ENCODE assay signal across 20 mouse cellular contexts in the genomic region with DNA sequence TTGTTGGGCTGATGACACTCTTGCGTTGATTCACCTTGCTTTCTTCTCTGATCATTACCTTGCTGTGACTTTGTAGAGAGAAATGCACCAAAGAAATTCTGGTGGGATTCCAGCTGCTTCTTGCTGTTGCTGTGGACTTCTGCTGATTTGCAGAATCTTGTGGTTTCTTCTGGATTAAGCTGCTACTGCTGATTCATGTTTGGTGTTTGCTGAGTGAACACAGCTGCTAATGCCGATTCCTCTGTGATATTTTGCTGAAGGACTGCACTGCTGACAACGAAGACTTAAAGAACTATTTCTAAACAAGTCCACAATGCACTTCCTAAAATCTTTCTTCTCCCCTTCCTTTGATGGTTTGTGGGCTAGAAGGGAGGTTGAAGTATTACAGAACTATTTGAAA.
"Had no signal": no experiment of that assay in that cellular context is flagged by ENCODE, and none has a peak within 500 bp of the region (broad histone marks: within the 10 kb centered on the region; RNA-seq: fewer than 3 reads in every experiment).

No protein-coding gene starts in this region.

- H3K36me3 ChIP-seq: kidney, embryonic 15.5 days; limb, embryonic 12.5 days; limb, embryonic 15.5 days; midbrain, embryonic 12.5 days; neural tube, embryonic 13.5 days; stomach, embryonic 15.5 days had no signal

- H3K4me1 ChIP-seq: kidney, embryonic 15.5 days; limb, embryonic 12.5 days; midbrain, embryonic 12.5 days; neural tube, embryonic 13.5 days; stomach, embryonic 15.5 days had no signal

- ATAC-seq: liver, postnatal 0 days; midbrain, embryonic 16.5 days had no signal

- DNase-seq: kidney, adult 11 months; kidney, adult 8-10 months; kidney, postnatal 10 days; kidney, postnatal 36 days; left cerebral cortex, postnatal 4 days; liver, postnatal 0 days; retina, postnatal 1 day; right cerebral cortex, postnatal 25 days; spleen, adult 18-20 months; thymus, postnatal 25 days had no signal

- H3K27ac ChIP-seq: kidney, embryonic 15.5 days; limb, embryonic 12.5 days; limb, embryonic 15.5 days; liver, embryonic 14.5 days; midbrain, embryonic 12.5 days; neural tube, embryonic 13.5 days; stomach, embryonic 15.5 days had no signal

- H3K4me2 ChIP-seq: kidney, embryonic 15.5 days; limb, embryonic 12.5 days; limb, embryonic 15.5 days; liver, embryonic 11.5 days; midbrain, embryonic 12.5 days; neural tube, embryonic 13.5 days; stomach, embryonic 15.5 days had no signal

- H3K9me3 ChIP-seq: kidney, embryonic 15.5 days; limb, embryonic 15.5 days; midbrain, embryonic 12.5 days; neural tube, embryonic 13.5 days; stomach, embryonic 15.5 days had no signal

- H3K9ac ChIP-seq: kidney, embryonic 15.5 days; limb, embryonic 12.5 days; limb, embryonic 15.5 days; liver, embryonic 14.5 days; liver, postnatal 0 days; midbrain, embryonic 12.5 days; neural tube, embryonic 13.5 days; stomach, embryonic 15.5 days had no signal

- H3K4me3 ChIP-seq: kidney, embryonic 15.5 days; limb, embryonic 12.5 days; limb, embryonic 15.5 days; midbrain, embryonic 12.5 days; myocyte; neural tube, embryonic 13.5 days; stomach, embryonic 15.5 days had no signal

- H3K27me3 ChIP-seq: kidney, embryonic 15.5 days; limb, embryonic 12.5 days; limb, embryonic 15.5 days; midbrain, embryonic 12.5 days; neural tube, embryonic 13.5 days; stomach, embryonic 15.5 days had no signal
